Mouse (Mus musculus): ENCODE results near the gene Dpf2.

DNA sequence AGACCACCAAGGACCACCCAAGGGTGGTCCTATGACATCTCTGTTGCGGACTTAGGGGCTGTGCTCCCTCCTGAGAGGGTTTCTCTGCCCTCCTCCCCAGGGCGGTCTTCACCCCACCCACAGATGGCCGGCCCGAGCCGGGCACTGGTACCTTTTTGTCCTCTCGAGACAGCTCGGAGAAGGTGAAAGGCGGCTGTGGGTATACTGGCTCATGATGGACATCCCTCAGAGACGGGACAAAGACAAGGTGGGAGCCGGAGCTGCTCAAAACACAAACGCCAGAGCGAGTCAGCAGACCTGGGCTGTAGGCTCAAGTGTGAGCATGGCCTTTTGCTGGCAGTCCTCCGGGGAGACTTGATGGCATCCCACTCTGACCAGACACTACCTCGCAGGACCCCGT lies 30.6 kb upstream of the Dpf2 start:
- TF ChIP-seq CTCF (IDR thresholded peaks at IDR 0.05; ENCODE audit: insufficient read depth, low read length) (no peak), POLR2A (IDR thresholded peaks at IDR 0.05; ENCODE audit: borderline replicate concordance, extremely low read depth, low read depth, low read length) (no peak)
